Mouse (Mus musculus) bone marrow, adult 2 months (tissue): Measurements from ENCODE around the gene Pdcd1lg2.

Experiments
- CTCF ChIP-seq: fragments of 200-500 bp; IDR thresholded peaks from 2 replicates; pipeline ENCODE4 v1.5.1; 2011; ENCODE audit warnings: low read length, control low read depth; ENCODE audit not compliant: control insufficient read depth, insufficient read depth
- POLR2A ChIP-seq: fragments of 200-500 bp; IDR thresholded peaks from 2 replicates; pipeline ENCODE4 v1.6.1; 2011; ENCODE audit warnings: low read depth, mild to moderate bottlenecking, control low read depth, low read length, borderline replicate concordance; ENCODE audit not compliant: control insufficient read depth

- TF ChIP-seq POLR2A = no peak
- TF ChIP-seq CTCF = no peak
These were observed 16.0 kb upstream of the Pdcd1lg2 start for GRCm38 (mm10) chr19:29394721-29395120.
